Mouse (Mus musculus): ENCODE results near the gene Slfn14.
A peak's percentile ranks its signal among the peaks of the same experiment; 100 is the strongest.
"Not testable (repeated sequence)": the region's sequence is repeated elsewhere in the genome, so short reads cannot be mapped to it uniquely, and the experiment has no call there.

The Slfn14 gene

DNA sequence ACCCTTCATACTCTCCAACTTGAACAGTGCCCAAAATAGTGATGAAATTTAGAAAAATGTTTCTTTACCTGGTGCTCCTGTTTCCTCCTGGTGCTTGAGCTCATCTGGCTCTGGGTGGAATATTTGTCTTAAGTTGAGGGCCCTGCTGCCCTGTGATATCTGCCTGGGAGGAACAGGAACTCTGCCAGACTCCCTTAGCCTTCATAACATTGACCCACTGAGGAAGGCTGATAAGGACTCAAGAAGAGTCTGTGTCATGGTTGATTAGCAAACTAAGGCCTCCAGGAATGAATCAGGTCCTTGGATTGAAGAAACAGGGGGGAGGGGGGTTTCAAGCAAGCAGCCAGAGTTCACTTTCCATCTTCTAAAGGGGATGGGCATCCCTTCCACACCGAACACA, at the start of gene Slfn14:
Slfn14 (minus strand) TSS at position 161 of the 400 bp plus-strand sequence.
- no peak for DNase-seq (ENCODE audit: low spot score in 2 of 2)

GRCm38 (mm10) chr11:83335826-83336225, 49.3 kb upstream of the Slfn14 start:
- DNase-seq (ENCODE audit: low spot score in 2 of 2), result peak; percentile 36 to 60

- peak in 1 of 2 experiments; percentile 41 for DNase-seq (ENCODE audit: low spot score in 2 of 2)
Measured at GRCm38 (mm10) chr11:83327427-83327826, 40.9 kb upstream of the Slfn14 start.

GRCm38 (mm10) chr11:83326692-83327091, 40.2 kb upstream of the Slfn14 start:
- not testable (repeated sequence) for DNase-seq (ENCODE audit: low spot score in 2 of 2)

- no peak for DNase-seq (ENCODE audit: low spot score in 2 of 2)
Measured at GRCm38 (mm10) chr11:83319048-83319447, 32.5 kb upstream of the Slfn14 start.

GRCm38 (mm10) chr11:83312471-83312870, 25.9 kb upstream of the Slfn14 start:
- DNase-seq (ENCODE audit: low spot score in 2 of 2), result peak; percentile 59 to 77

GRCm38 (mm10) chr11:83306700-83307253, 20.3 kb upstream of the Slfn14 start:
- DNase-seq (ENCODE audit: low spot score in 2 of 2), result no peak

GRCm38 (mm10) chr11:83304485-83304884, 18.0 kb upstream of the Slfn14 start:
- DNase-seq (ENCODE audit: low spot score in 2 of 2), result no peak

DNA sequence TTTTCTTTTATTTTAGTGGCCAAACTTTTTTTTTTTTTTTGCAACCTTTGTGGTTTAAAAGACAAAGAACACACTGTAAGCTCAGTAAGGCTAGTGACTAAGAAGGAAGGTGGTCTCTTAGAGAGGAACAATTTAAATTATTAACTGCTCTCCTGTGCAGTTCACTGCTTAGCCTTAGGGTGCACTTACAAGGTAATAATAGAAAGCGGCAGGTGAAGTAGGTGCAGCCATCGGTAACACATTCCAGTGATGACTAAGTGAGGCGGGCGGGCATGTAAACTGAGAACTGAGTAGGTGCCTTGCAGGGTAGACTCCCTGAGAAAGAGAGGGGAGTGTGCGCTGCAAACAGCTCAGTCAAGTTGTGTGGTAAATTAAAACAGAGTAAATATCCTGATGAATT, 17.2 kb upstream of the Slfn14 start:
- peak in 1 of 2 experiments; percentile 32 for DNase-seq (ENCODE audit: low spot score in 2 of 2)

DNA sequence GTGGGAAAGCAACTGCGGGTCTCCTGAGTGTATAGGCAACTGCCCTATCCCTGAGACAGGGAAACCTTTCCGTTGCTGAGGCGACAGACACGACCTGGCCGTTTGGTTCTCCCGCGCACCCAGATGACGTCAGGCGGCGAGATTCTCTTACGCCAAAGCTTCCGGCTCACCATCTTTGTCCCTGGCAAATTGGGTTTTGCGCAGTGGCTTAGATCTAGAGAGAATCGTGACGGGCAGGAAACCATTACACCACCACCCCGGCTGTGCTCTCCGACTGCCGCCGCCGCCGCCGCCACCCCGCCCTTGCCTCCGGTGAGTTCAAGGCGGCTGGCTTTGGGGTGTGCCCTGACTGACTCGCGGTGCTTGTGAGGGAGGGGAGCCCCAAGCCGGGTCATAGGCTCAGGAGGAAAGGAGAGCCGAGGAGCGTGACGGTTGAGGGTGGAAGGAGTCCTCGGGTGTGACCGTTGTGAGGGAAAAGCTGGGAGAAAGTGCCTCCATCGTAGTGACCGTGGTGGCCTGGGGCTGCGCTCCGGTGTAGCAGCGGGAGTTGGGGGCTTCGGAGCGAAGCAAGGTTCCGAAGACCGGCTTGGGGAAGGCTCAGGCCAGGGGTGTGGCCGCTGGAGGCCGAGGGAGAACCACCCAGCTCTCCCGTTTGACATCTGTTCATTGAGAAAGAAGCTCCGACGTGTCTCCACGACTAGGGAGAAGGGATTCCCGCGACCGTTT, 16.2 kb upstream of the Slfn14 start, which contains the start of gene Pex12:
Pex12 (minus strand) TSS at position 61 of the 726 bp plus-strand sequence.
- DNase-seq (ENCODE audit: low spot score in 2 of 2), result peak; percentile 91 to 92

DNA sequence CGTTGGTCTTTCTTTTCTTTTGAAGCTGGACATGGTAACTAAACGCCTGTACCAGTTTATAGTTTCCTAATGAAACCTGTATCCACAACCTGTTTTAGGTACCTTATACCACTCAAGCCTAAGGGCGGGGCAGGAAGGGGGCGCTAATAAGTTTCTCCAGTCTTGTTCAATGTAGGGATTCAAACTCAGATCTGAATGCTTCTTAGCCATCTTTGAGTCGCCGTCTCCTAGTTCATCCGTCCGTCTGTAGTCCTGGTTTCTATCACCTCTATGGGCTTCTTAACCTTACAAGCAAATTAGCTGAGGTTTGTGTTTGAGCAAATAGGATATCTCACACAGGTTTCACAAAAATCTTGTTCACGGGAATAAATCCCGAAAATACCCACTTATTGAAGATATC, 15.6 kb upstream of the Slfn14 start:
- no peak for DNase-seq (ENCODE audit: low spot score in 2 of 2)

DNA sequence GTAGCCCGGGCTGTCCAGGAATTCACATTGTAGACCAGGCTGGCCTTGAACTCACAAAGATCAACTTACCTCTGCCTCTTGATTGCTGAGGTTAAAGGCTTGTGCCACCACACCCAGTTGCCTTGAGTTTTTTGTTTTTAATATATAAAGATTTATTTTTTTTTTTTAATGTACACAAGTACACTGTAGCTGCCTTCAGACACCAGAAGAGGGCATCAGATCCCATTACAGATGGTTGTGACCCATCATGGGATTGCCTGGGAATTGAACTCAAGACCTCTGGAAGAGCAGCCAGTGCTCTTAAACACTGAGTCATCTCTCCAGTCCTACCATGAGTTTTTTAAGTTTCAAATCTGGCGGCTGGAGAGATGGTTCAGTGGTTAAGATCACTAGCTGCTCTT, 14.9 kb upstream of the Slfn14 start:
- DNase-seq (ENCODE audit: low spot score in 2 of 2), result no peak

DNA sequence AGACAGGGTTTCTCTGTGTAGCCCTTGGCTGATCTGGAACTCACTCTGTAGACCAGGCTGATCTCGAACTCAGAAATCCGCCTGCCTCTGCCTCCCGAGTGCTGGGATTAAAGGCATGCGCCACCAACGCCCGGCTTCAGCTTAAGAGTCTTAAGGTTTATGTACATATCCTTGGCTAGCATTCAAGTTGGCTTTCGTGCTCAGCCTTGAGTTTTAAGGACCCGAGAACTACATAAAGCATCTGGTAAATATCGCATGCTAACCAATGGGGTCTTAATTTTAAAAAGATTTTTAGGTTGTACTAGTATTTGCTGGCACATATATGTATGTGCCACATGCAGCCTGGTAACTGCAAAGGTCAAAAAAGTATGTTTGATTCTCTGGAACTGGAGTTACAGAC, 13.2 kb upstream of the Slfn14 start:
- no peak for DNase-seq (ENCODE audit: low spot score in 2 of 2)

DNA sequence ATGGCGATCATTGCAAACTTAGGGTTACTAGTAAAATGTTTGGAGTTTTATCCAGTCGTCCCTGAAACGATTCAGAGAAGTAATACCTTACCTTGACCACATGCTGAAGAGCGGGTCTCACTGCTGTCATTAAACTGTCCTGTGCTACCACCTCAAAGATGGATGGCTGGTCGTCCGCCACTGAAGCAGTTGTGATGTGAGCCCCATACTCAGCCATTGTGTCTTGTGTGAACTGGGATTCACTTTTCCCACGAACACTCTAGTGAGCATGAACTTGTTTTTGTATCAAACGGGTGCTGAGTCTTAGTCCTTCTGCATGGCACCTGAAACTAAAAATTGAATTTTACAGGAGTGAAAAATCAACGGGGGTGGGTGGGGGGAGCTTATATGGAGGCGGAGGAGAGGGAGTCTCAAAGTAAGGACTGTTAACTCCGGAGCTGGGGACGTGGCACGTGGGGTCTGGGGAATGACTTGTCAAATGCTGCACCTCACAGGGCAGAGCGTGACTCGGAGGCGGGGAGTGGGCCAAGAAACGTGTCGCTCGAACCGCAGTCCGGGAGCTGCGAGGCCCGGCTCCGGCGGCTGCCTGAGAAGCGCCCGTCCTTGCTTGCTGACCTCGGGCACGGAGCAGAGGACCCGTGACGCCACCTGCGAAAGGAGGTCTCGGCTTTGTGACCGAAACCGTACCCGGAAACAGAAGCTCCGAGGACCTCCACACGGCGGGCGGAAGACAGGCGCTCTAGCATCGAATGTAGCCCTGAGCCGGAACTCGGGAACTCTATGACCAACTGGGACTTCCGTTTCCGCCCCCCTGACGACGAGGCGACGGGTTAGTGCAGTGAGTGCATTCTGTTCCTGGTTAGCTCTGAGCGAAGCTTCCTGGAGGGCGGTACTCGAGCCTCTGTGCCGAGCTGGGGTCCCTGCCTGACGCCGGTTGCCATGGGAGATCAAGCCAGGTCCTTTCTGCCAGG, 12.0 kb upstream of the Slfn14 start, which contains the start of gene Ap2b1:
Ap2b1 (plus strand) TSS at position 800 of the 971 bp plus-strand sequence.
- peak; percentile 94 to 96 for DNase-seq (ENCODE audit: low spot score in 2 of 2)

DNA sequence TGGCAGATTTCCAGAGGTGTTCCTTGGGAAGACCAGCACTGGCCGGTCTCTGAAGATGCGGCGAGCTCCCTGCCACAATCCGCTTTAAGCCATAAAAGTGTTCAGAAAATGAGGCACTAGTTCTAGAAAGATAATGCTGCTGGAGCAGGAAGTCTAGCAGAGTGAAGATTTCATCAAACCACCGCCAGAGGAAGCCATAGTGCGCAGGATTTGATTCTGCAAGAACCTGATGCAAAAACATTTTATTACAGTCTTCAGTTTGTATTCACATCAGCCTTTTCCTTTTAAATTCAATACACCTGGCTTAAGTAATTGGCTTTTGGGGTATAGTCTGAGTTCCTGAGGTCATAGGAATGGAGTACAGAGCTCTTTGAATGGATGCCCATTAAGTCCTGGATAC, 11.3 kb upstream of the Slfn14 start:
- no peak for DNase-seq (ENCODE audit: low spot score in 2 of 2)

- DNase-seq (ENCODE audit: low spot score in 2 of 2), result no peak
Measured at GRCm38 (mm10) chr11:83294133-83294532, 7.6 kb upstream of the Slfn14 start.

GRCm38 (mm10) chr11:83293182-83293581, 6.7 kb upstream of the Slfn14 start:
- DNase-seq (ENCODE audit: low spot score in 2 of 2), result no peak

GRCm38 (mm10) chr11:83292251-83292587, 5.7 kb upstream of the Slfn14 start:
- DNase-seq (ENCODE audit: low spot score in 2 of 2), result no peak

DNA sequence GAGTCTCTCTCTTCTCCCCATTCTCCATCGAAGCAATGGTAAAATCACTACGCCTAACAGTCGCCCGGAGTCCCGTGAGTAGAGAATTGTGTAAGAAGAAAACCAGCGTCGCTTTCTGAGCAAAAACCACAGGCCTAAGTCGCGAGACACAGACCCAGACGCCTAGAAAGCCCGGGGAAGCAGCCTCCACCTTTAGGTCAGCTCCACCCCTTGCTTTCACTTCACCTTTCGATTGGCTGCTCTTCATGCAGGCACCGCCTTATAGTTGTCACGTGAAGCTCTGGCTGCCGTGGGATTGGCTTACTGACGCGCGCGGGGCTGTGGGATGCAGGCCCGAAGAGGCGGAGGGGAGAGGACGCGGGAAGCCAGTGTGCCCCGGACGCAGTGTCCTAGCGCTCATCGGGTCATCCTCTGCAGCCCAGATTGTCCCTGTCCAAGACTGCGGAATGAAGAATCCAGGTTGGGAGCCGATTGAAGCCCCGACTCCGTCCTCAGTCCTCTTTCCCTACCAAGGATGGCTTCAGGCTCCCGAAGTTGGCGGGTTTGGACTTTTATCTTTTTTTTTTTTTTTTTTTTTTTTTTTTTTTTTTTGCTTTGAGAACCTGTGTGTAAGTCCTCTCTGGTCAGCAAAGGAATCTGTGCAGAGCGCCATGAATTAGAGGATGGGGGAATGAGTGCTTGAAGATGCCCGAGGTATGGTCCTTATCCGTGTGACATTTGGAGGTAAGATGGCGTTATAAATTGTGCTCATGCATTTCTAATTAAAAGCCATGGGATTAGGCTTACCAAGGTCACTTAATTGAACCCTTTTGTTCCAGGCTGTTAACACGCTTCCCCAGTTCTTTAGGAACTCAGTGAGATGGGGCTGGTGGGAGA, 5.1 kb upstream of the Slfn14 start:
- DNase-seq (ENCODE audit: low spot score in 2 of 2), result peak; percentile 93 to 96

DNA sequence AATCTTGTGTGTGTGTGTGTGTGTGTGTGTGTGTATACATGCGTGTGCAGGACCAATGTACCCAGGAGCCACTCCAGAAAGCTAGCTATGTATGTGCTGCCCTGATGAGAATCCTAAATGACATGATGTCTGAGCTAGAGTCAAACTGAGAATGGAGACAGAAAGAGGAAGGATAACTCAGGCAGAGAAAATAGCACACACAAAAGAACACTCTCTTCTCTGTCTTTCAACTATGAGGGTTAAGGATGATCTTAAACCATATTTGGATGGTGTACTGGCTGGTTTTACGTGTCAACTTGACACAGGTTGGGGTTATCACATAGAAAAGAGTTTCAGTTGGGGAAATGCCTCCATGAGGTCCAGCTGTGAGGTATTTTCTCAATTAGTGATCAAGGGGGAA, 3.1 kb upstream of the Slfn14 start:
- DNase-seq (ENCODE audit: low spot score in 2 of 2), result no peak

GRCm38 (mm10) chr11:83289036-83289435, 2.5 kb upstream of the Slfn14 start:
- DNase-seq (ENCODE audit: low spot score in 2 of 2), result no peak
